Mouse (Mus musculus) 416B (cell line): Measurements from ENCODE around the gene Tmprss12.
"Not testable (repeated sequence)": the region's sequence is repeated elsewhere in the genome, so short reads cannot be mapped to it uniquely, and the experiment has no call there.

ENCODE experiments used
- DNase-seq: peaks from one replicate; pipeline ENCODE4 v3.0.0; 2011; ENCODE audit warnings: low read depth

The Tmprss12 gene

DNA sequence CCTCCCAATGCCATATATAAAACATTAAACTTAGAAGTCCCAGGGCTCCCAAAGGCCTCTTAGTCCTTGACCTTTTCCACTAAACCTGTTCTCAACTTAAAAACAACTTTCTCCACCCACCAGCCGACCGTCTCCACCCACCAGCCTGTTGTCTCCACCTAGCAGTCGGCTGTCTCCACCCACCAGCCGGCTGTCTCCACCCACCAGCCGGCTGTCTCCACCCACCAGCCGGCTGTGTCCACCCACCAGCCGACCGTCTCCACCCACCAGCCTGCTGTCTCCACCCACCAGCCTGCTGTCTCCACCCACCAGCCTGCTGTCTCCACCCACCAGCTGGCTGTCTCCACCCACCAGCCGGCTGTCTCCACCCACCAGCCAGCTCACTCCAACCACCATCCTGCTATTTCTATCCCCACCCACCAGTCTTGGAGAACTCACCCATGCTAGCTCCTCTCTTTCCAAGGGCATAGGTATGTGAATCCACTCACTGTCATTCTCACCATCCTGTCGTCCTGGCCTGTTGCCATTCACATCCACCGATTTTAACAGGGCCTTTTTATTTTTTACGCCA, 43.5 kb downstream of the Tmprss12 start:
- peak; percentile 41 for DNase-seq

GRCm38 (mm10) chr15:100325235-100325634, 44.6 kb downstream of the Tmprss12 start:
- DNase-seq, result no peak

- peak; percentile 46 for DNase-seq
These were observed 47.5 kb downstream of the Tmprss12 start for GRCm38 (mm10) chr15:100328089-100328488.

DNA sequence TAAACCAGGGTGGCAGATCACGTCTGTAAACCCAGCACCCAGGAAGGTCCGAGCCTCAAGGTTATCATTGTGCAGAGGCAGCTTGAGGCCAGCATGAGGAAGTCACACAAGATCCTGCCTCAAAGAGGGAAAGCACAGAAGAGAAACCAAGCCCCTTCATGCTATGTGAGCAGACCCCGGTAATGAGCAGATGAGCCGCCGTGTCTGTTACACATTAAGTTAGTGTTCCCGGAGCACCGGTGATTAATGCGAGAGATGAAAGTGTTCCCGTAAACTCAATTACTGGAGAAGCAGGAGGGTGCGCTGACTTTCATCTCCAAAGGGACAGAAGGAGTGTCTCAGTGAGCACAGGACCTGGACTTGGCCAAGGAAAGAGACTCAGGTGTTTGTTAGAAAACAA, 48.7 kb downstream of the Tmprss12 start:
- not testable (repeated sequence) for DNase-seq

GRCm38 (mm10) chr15:100330739-100331138, 50.1 kb downstream of the Tmprss12 start:
- DNase-seq, result no peak

DNA sequence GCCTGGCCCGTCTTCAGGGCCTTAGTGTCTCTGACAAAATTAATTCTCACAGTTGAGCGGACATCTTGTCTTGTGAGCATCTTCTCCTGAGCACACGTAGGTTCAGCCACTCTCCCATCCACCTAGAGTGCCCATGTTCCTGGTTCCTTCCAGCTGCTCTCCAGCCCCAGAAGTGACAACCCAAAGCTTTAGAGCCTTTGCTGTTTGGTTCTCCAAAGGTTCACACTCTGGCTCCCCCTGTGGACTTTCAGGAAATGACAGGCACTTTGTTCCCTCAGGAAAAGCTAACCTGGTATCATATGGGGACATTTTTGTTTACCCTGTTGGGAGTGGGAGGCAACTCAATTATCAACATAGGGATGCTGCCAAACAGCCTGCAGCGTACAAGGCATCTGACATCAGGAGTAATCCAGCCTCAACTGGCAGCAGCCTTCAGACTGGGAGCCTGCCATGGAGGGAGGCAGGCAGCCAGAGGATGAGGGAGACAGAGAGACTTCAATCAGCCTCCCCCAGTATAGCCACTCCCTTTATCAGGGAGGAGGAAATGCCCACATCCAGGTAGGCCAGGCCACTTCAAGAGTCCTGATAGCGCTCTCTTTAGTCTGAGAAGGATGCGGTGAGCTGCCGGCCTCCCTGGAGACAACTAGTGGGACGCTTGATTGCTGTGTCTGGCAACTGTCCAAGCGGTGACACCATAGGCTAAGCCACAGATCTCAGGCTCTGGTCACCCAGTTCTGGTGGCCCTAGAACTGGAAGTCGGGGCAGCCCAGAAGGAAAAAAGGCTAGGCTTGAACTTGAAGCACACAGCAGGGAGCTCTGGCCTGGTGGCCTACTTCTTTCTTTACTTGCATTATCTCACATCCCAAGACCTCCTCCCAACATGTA, 51.7 kb downstream of the Tmprss12 start:
- not testable (repeated sequence) for DNase-seq

- DNase-seq, result no peak
These were observed 54.0 kb downstream of the Tmprss12 start, which contains the start of gene Mettl7a3 for GRCm38 (mm10) chr15:100334629-100335028. TSS of gene Mettl7a3 (plus strand) at chr15:100334929.

DNA sequence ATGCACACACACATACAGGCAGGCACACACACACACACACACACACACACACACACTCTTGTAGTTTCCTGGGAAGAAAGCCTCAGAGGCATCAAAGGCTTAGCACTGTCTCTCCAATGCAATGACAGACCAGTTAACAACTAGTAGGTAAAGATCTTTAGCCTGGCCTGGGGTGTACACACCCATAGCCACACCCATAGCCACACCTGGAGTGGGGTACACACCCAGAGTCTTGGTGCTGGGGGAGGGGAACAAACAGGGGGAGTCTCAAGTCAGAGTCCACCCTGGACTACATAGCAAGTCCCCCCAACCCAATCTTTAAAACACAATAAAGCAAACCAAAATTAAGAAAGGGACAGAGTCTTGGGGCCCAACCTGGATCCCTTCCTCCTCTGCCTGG, 56.7 kb downstream of the Tmprss12 start:
- DNase-seq, result not testable (repeated sequence)

DNA sequence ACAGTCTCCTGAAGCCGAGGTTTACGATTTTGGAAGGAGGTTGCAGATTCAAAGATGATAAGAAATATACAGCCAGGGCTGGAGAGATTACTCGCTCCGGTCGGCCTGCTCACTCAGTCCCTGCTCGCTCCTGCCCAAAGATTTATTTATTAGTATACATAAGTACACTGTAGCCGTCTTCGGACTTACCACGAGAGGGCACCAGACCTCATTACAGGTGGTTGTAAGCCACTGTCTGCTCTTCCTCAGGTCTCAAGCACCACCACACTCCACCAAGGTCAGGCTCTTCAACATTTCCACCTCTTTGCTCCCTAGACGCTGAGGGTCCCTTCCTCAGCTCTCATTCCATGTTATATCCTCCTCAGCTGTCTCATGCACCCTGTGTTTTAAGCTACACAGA, 57.2 kb downstream of the Tmprss12 start:
- peak; percentile 80 for DNase-seq

DNA sequence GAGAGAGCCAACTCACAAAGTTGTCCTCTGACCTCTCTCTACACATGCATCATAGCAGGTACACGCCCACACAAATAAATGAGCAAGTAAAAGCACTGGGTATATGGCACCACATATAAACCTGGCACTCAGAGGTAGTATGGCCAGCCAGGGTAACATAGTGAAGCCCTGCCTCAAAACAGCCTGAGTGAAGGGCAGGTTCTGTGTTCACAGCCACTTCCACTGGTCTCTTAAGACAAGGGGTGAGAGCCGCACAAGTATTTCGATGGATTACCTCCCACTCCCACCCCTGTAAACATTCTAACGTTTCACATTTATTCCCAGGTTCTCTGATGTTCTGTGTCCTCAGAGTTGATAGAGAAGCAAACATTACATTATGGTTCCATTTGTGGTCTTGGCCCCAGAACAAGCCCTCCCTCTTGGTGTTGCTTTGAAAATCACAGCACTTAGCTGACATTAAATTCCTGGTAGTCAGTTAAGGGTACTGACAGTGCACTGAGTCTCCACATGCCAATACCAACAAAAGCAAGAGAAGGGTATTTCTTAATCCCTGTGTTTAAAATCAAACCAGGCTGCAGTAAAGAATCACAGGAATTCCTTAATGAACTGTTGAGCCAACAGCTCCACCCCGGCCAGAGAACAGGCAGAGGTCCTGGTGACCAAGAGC, 60.8 kb downstream of the Tmprss12 start:
- not testable (repeated sequence) for DNase-seq
